Mouse (Mus musculus) bone marrow macrophage, adult 2 months (primary cell): ENCODE measurements around the gene Rnf149.

Experiments
- CTCF ChIP-seq: IDR thresholded peaks from 2 replicates; pipeline ENCODE4 v1.5.1; 2012; ENCODE audit warnings: low read depth, mild to moderate bottlenecking, low read length, moderate library complexity
- POLR2A ChIP-seq: IDR thresholded peaks from 2 replicates; pipeline ENCODE4 v1.6.1; 2012; ENCODE audit warnings: mild to moderate bottlenecking, low read depth, low read length, borderline replicate concordance

DNA sequence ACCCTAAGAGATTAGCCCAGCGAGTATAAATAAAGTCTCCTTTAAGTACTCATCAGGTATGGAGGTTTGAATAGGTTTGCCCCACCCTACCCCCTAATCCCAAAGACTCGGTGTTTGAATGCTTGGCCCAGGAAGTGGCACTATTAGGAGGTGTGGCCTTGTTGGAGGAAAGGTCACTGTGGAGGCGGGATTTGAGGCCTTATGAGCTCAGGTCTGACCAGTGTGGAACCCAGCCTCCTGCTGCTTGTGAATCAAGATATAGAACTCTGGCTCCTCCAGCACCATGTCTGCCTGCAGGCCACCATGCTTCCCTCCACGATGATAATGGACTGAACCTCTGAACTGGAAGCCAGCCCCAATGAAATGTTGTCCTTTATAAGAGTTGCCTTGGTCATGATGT, 46.2 kb downstream of the Rnf149 start:
- TF ChIP-seq CTCF (no peak), POLR2A (no peak)
